Mouse (Mus musculus): ENCODE measurements at regions not wholly inside any gene's neighbourhood (a gene's known extent, or its start where the extent isn't known, plus 50 kb on each side); places are given as distances from the start of the nearest gene placed in this dataset.

GRCm38 (mm10) chr10:100792569-100792968, 202.3 kb downstream of the 1700017N19Rik start:
- H3K9me3 ChIP-seq = no peaks in the 10 kb centered on the region
- DNase-seq (ENCODE audit: low spot score) = no peak
- WGBS = 62% methylated on average over 4 of the region's 4 CpGs

DNA sequence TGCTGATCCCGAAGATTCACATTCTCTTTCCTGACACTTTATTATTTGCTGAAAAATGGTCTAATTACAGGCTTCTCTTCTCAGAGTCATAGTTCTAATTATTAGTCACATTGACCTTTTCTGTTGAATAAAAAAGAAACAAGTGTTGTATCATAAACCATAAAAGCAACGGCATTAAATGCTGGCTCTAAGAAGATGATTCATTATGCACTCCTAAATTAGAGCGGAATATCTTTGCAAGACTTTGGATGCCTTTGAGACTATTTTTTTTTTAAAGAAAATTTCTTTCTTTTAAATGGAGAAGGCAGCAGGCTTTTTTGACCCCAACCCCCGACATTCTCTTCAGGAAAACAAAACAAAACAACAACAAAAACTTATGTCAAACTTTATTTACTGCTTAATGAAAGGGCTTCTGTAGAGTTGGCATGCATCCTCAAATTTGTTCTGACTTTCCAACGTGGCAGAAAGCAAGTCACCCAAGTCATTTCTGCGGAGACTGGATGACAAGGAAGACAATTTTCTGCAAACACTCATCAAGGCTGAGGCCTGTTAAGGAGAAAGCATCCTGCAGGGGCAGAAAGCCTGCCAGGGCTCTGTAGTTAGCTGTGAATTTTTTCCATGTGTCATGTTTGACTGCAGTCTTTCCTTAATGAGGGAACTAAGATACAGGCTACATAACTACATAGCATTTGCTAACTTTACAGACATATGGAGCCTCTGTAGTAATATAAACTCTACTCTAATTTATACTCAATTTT, 205.1 kb downstream of the 1700017N19Rik start:
- H3K4me1 ChIP-seq (replicated peaks) = no peaks in the 10 kb centered on the region
- H3K27me3 ChIP-seq (ENCODE audit: insufficient read depth, poor library complexity, severe bottlenecking) = no peaks in the 10 kb centered on the region
- WGBS = 77% methylated on average over 6 of the region's 6 CpGs
- no peaks in the 10 kb centered on the region for H3K36me3 ChIP-seq
- DNase-seq (ENCODE audit: low spot score) = no peak
- H3K27ac ChIP-seq = no peak overlapping the region
- no peak overlapping the region for H3K4me3 ChIP-seq
- no peaks in the 10 kb centered on the region for H3K9me3 ChIP-seq

More at GRCm38 (mm10) chr10:100792569-100792968, 202.3 kb downstream of the 1700017N19Rik start:
- Histone ChIP-seq H3K27ac (no peak overlapping the region), H3K4me3 (no peak overlapping the region), H3K4me1 (replicated peaks) (no peaks in the 10 kb centered on the region), H3K27me3 (ENCODE audit: insufficient read depth, poor library complexity, severe bottlenecking) (no peaks in the 10 kb centered on the region), H3K36me3 (no peaks in the 10 kb centered on the region)

DNA sequence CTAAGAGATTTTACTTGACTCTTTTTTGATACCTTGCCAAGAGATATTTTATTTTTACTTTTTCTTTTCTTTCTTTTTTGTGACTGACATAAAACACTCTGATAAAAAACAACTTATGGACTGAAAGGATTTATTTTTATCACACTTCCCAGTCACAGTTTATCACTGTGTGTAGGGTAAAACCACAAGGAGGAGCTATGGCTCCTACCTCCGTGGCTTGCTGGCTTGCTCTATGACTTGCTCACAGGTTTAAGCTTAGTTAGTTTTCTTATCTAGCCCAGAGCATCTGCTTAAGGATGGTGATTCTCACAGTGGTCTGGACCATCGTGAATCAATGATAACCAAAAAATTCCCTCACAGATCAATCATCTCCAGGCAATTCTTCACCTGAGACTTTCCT, 221.4 kb downstream of the 1700017N19Rik start:
- H3K27ac ChIP-seq = no peak overlapping the region
- 78% methylated on average over 2 of the region's 2 CpGs for WGBS

DNA sequence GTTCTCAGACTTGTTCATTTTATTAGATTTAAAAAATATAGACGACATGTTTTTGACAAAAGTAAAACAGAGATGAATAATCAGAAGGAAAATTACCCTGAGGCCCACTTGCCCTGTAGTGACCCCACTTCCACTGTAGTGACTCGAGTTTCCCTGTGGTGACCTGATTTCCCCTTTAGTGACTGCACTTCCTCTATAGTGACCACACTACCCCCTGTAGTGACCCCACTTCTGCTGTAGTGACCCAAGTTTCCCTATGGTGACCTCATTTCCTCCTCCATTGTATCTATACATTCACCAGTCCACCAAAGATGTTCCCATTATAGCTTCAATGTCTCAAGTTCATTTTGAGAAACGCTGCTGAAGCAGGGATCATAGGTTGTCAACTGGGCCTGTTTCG, 244.5 kb downstream of the 1700017N19Rik start:
- Histone ChIP-seq H3K36me3 (no peaks in the 10 kb centered on the region), H3K4me3 (no peak overlapping the region), H3K4me1 (replicated peaks) (no peaks in the 10 kb centered on the region), H3K27ac (no peak overlapping the region), H3K9me3 (no peaks in the 10 kb centered on the region), H3K27me3 (ENCODE audit: insufficient read depth, poor library complexity, severe bottlenecking) (no peaks in the 10 kb centered on the region)
- WGBS = 72% methylated on average over 4 of the region's 4 CpGs
- no peak for DNase-seq (ENCODE audit: low spot score)

More for the DNA sequence above, 221.4 kb downstream of the 1700017N19Rik start:
- DNase-seq (ENCODE audit: low spot score) = no peak
- Histone ChIP-seq H3K36me3 (no peaks in the 10 kb centered on the region), H3K9me3 (no peaks in the 10 kb centered on the region), H3K4me3 (no peak overlapping the region), H3K27me3 (ENCODE audit: insufficient read depth, poor library complexity, severe bottlenecking) (no peaks in the 10 kb centered on the region), H3K4me1 (replicated peaks) (no peaks in the 10 kb centered on the region)

DNA sequence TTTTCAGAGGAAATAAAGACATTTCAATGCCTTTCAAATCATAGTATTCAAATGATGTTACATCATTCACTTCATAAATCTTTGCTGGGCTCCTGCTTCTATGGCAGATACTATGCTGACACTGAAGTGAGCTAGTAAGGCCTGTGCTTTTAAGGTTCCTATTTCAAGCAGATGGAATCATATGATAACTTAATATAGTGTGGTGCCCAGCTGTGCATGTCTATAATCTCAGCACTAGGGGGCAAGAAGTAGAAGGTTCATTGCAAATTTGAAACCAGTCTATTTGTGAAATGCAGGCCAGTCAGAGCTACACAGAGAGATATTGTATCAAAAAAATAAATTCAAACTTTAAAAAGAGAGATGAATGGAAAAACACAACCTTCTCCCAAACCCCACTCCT, 262.9 kb downstream of the 1700017N19Rik start:
- no peak overlapping the region for H3K4me3 ChIP-seq
- H3K4me1 ChIP-seq (replicated peaks) = no peaks in the 10 kb centered on the region
- H3K27ac ChIP-seq = no peak overlapping the region
- no peaks in the 10 kb centered on the region for H3K9me3 ChIP-seq
- no peak for DNase-seq (ENCODE audit: low spot score)
- no peaks in the 10 kb centered on the region for H3K36me3 ChIP-seq
- no peaks in the 10 kb centered on the region for H3K27me3 ChIP-seq (ENCODE audit: insufficient read depth, poor library complexity, severe bottlenecking)

- no peak for DNase-seq (ENCODE audit: low spot score)
- Histone ChIP-seq H3K27me3 (ENCODE audit: insufficient read depth, poor library complexity, severe bottlenecking) (no peaks in the 10 kb centered on the region), H3K4me1 (replicated peaks) (no peaks in the 10 kb centered on the region), H3K9me3 (no peaks in the 10 kb centered on the region), H3K4me3 (no peak overlapping the region), H3K36me3 (no peaks in the 10 kb centered on the region), H3K27ac (no peak overlapping the region)
- WGBS = 79% methylated on average over 3 of the region's 3 CpGs
Measured at GRCm38 (mm10) chr10:100856509-100856908, 266.2 kb downstream of the 1700017N19Rik start.

GRCm38 (mm10) chr10:100865501-100866181, 275.4 kb downstream of the 1700017N19Rik start:
- peak; percentile 45 for DNase-seq (ENCODE audit: low spot score)
- no peaks in the 10 kb centered on the region for H3K36me3 ChIP-seq
- 25% methylated on average over 6 of the region's 6 CpGs for whole genome bisulfite sequencing
- peaks cover 12% of the 10 kb centered on the region; the same call in 1 of the 2 replicates for H3K4me1 ChIP-seq (replicated peaks)
- H3K9me3 ChIP-seq = no peaks in the 10 kb centered on the region
- H3K27ac ChIP-seq = peak overlapping the region; percentile 69; the same call in 1 of the 2 replicates
- H3K4me3 ChIP-seq = no peak overlapping the region
- H3K27me3 ChIP-seq (ENCODE audit: insufficient read depth, poor library complexity, severe bottlenecking) = no peaks in the 10 kb centered on the region

- Histone ChIP-seq H3K9me3 (no peaks in the 10 kb centered on the region), H3K27me3 (ENCODE audit: insufficient read depth, poor library complexity, severe bottlenecking) (no peaks in the 10 kb centered on the region), H3K4me1 (replicated peaks) (peaks cover 12% of the 10 kb centered on the region; the same call in 1 of the 2 replicates), H3K27ac (no peak overlapping the region), H3K4me3 (no peak overlapping the region), H3K36me3 (no peaks in the 10 kb centered on the region)
- DNase-seq (ENCODE audit: low spot score) = no peak
- 54% methylated on average over 3 of the region's 3 CpGs for WGBS
Measured at GRCm38 (mm10) chr10:100868360-100868916, 278.2 kb downstream of the 1700017N19Rik start.

- Histone ChIP-seq H3K4me3 (no peak overlapping the region), H3K27me3 (ENCODE audit: insufficient read depth, poor library complexity, severe bottlenecking) (no peaks in the 10 kb centered on the region), H3K27ac (no peak overlapping the region), H3K4me1 (replicated peaks) (0 out of 2 replicates have a peak, but pooled peaks cover 4% of the 10 kb centered on the region), H3K9me3 (no peaks in the 10 kb centered on the region), H3K36me3 (no peaks in the 10 kb centered on the region)
- 76% methylated on average over 2 of the region's 2 CpGs for WGBS
- no peak for DNase-seq (ENCODE audit: low spot score)
Measured at GRCm38 (mm10) chr10:100882584-100882983, 292.3 kb downstream of the 1700017N19Rik start.

DNA sequence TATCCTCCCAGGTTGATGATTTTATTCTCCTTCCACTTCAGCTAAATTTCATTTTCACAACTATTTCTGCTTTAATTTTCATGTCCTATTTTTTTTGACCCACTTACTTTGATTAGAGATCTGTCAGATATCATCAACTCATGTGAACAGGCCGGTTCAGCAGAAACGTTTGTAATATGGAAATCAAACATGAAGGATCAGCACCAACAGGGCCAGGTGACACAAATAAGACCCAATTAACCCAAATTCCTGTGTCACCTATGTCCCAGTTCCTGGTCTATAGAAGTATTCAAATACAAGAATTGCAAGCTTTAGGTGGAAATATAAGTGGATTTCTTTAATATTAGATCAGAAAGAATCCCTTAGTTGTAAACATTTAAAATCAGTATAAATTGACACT, 332.7 kb downstream of the 1700017N19Rik start:
- Histone ChIP-seq H3K27ac (no peak overlapping the region), H3K27me3 (ENCODE audit: insufficient read depth, poor library complexity, severe bottlenecking) (no peaks in the 10 kb centered on the region), H3K4me3 (no peak overlapping the region), H3K4me1 (replicated peaks) (no peaks in the 10 kb centered on the region), H3K36me3 (no peaks in the 10 kb centered on the region), H3K9me3 (no peaks in the 10 kb centered on the region)
- DNase-seq (ENCODE audit: low spot score) = no peak
- 91% methylated on average over 2 of the region's 2 CpGs for WGBS

- no peaks in the 10 kb centered on the region for H3K36me3 ChIP-seq
- H3K27ac ChIP-seq = no peak overlapping the region
- no peak overlapping the region for H3K4me3 ChIP-seq
- no peaks in the 10 kb centered on the region for H3K9me3 ChIP-seq
- WGBS = 80% methylated on average over 3 of the region's 3 CpGs
- H3K27me3 ChIP-seq (ENCODE audit: insufficient read depth, poor library complexity, severe bottlenecking) = no peaks in the 10 kb centered on the region
- no peak for DNase-seq (ENCODE audit: low spot score)
- no peaks in the 10 kb centered on the region for H3K4me1 ChIP-seq (replicated peaks)
Measured at GRCm38 (mm10) chr10:100927086-100927485, 336.8 kb downstream of the 1700017N19Rik start.

DNA sequence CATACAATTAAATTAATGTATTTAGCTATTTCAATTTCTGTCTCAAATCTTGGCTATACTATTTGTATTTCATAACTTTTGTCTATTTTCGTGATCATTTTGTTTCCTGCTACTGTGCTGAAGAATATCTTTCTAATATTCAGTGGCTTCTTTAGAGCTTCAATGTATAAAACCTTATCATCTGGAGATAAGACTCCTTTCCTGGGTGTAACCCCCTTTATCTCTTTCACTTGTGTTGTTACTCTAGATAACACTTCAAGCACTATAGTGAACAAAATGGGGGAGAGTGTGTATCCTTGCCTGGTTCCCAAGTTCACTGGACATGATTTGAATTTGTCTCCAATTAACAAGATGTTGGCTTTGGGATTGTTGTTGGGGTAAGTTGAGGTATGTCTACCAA, 341.5 kb downstream of the 1700017N19Rik start:
- Histone ChIP-seq H3K4me1 (replicated peaks) (no peaks in the 10 kb centered on the region), H3K27me3 (ENCODE audit: insufficient read depth, poor library complexity, severe bottlenecking) (no peaks in the 10 kb centered on the region), H3K27ac (no peak overlapping the region), H3K4me3 (no peak overlapping the region), H3K9me3 (no peaks in the 10 kb centered on the region), H3K36me3 (no peaks in the 10 kb centered on the region)
- no peak for DNase-seq (ENCODE audit: low spot score)
- WGBS = 86% methylated on average over 1 of the region's 1 CpGs

- 92% methylated on average over 9 of the region's 9 CpGs for WGBS
Measured at GRCm38 (mm10) chr10:100958371-100958770, 368.1 kb downstream of the 1700017N19Rik start.

More at GRCm38 (mm10) chr10:100958371-100958770, 368.1 kb downstream of the 1700017N19Rik start:
- Histone ChIP-seq H3K4me3 (no peak overlapping the region), H3K9me3 (no peaks in the 10 kb centered on the region), H3K36me3 (no peaks in the 10 kb centered on the region), H3K27me3 (ENCODE audit: insufficient read depth, poor library complexity, severe bottlenecking) (no peaks in the 10 kb centered on the region), H3K4me1 (replicated peaks) (no peaks in the 10 kb centered on the region), H3K27ac (no peak overlapping the region)
- DNase-seq (ENCODE audit: low spot score) = no peak

All from hindbrain, embryonic 10.5 days (tissue).